10 mouse cellular contexts compared by ENCODE assay signal in the genomic region with DNA sequence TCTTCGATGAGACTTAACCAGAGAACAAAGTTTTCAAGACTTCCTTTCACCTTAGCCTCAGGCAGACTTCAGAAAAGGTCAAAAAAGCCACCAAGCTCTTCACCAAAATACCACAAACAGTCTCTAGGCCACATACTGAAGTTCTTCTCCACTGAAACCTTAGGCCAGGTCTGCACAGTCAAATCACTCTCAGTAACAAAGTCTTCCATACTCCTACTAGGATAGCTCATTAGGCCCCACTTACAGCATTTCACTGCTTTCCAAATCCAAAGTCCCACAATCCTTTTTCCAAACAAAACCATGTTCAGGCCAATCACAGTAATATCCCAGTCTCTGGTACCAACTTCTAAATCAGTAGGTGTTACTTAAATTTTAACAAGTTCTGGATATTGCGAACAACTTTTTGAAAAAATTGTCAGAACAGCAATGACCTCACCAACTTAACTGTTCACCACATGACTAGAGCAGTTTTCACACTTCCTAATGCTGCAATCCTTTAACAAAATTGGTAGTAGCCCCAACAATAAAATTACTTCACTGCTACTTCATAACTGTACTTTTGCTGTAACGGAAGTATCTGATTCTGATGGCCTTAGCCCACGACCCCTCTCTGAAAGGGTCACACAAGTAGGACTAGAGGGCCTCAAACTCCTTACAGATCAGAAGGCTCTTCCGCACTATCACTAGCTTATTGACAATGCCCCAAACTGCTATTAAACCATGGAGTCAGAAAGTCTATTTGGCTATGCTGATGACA. TPM values are rescaled to one million over a fixed set of nuclear protein-coding genes. Genes with fewer than 3 reads are reported as not detected.
A peak's percentile ranks its signal among the peaks of the same experiment; 100 is the strongest.
DNase-seq lines count a peak whose midpoint lies in the region; ATAC-seq and TF ChIP-seq lines count a peak whose summit lies in the region.
"Had no signal": no experiment of that assay in that cellular context is flagged by ENCODE, and none has a peak within 500 bp of the region (broad histone marks: within the 10 kb centered on the region; RNA-seq: fewer than 3 reads in every experiment).

No protein-coding gene starts in this region.

- no peak overlapping the region for H3K27ac ChIP-seq in heart, embryonic 10.5 days
- peak overlapping the region; percentile 27; the same call in 1 of the 2 replicates for H3K27ac ChIP-seq in ES-Bruce4 (ENCODE audit: insufficient read depth, low read length)
- H3K27ac ChIP-seq in hindbrain, embryonic 12.5 days, result no peak overlapping the region
- H3K27ac ChIP-seq in midbrain, embryonic 10.5 days (replicated peaks), result no peak overlapping the region

- TF ChIP-seq CTCF in ES-Bruce4 (IDR thresholded peaks at IDR 0.05; ENCODE audit: low read depth, low read length), result no peak

- 66% methylated on average over 5 of the region's 5 CpGs for WGBS in heart, embryonic 10.5 days
- 71% methylated on average over 5 of the region's 5 CpGs for WGBS in hindbrain, embryonic 12.5 days
- 78% methylated on average over 5 of the region's 5 CpGs for WGBS in midbrain, embryonic 10.5 days

- no peak for TF ChIP-seq POLR2A in ES-Bruce4 (IDR thresholded peaks at IDR 0.05; ENCODE audit: insufficient read depth, low read length)

- H3K9ac ChIP-seq in ES-Bruce4 (ENCODE audit: low read depth, poor library complexity, severe bottlenecking), result peak overlapping the region; percentile 84
- H3K9ac ChIP-seq in hindbrain, embryonic 12.5 days, result peak overlapping the region; percentile 95; the same call in 1 of the 2 replicates

- H3K4me1 ChIP-seq in heart, embryonic 10.5 days, result peaks cover 31% of the 10 kb centered on the region
- H3K4me1 ChIP-seq in ES-Bruce4 (ENCODE audit: control insufficient read depth, insufficient read depth, low read length), result peaks cover 1% of the 10 kb centered on the region
- peaks cover 57% of the 10 kb centered on the region for H3K4me1 ChIP-seq in hindbrain, embryonic 12.5 days
- peaks cover 57% of the 10 kb centered on the region for H3K4me1 ChIP-seq in midbrain, embryonic 10.5 days

- no peaks in the 10 kb centered on the region for H3K27me3 ChIP-seq in heart, embryonic 10.5 days (ENCODE audit: insufficient read depth, poor library complexity, severe bottlenecking)
- no peaks in the 10 kb centered on the region for H3K27me3 ChIP-seq in ES-Bruce4 (ENCODE audit: control insufficient read depth, insufficient read depth, low read length, poor library complexity, severe bottlenecking)
- no peaks in the 10 kb centered on the region for H3K27me3 ChIP-seq in hindbrain, embryonic 12.5 days
- H3K27me3 ChIP-seq in midbrain, embryonic 10.5 days (ENCODE audit: low read depth, poor library complexity, severe bottlenecking), result no peaks in the 10 kb centered on the region

- no peak for TF ChIP-seq EP300 in ES-Bruce4 (IDR thresholded peaks at IDR 0.05; ENCODE audit: insufficient read depth, low read depth, low read length)

- no peak for ATAC-seq in hindbrain, embryonic 12.5 days (ENCODE audit: low FRiP score)

- no peaks in the 10 kb centered on the region for H3K9me3 ChIP-seq in heart, embryonic 10.5 days
- no peaks in the 10 kb centered on the region for H3K9me3 ChIP-seq in ES-Bruce4 (replicated peaks; ENCODE audit: control insufficient read depth, insufficient read depth, low read length, poor library complexity, severe bottlenecking)
- no peaks in the 10 kb centered on the region for H3K9me3 ChIP-seq in hindbrain, embryonic 12.5 days (replicated peaks)
- no peaks in the 10 kb centered on the region for H3K9me3 ChIP-seq in midbrain, embryonic 10.5 days (replicated peaks)

- peak overlapping the region; percentile 99 for H3K4me3 ChIP-seq in heart, embryonic 10.5 days
- peak overlapping the region; percentile 63 for H3K4me3 ChIP-seq in ES-Bruce4 (ENCODE audit: low read depth, low read length)
- peak overlapping the region; percentile 75 for H3K4me3 ChIP-seq in hindbrain, embryonic 12.5 days
- H3K4me3 ChIP-seq in midbrain, embryonic 10.5 days, result peak overlapping the region; percentile 95

- H3K4me2 ChIP-seq in hindbrain, embryonic 12.5 days (replicated peaks), result peak overlapping the region; percentile 94

- peaks cover 70% of the 10 kb centered on the region for H3K36me3 ChIP-seq in heart, embryonic 10.5 days
- H3K36me3 ChIP-seq in ES-Bruce4 (ENCODE audit: control insufficient read depth, insufficient read depth, low read length, poor library complexity, severe bottlenecking), result peaks cover 72% of the 10 kb centered on the region
- H3K36me3 ChIP-seq in hindbrain, embryonic 12.5 days, result peaks cover 65% of the 10 kb centered on the region
- peaks cover 75% of the 10 kb centered on the region for H3K36me3 ChIP-seq in midbrain, embryonic 10.5 days

- no peak for DNase-seq in heart, embryonic 10.5 days (ENCODE audit: low spot score)
- no peak for DNase-seq in heart, postnatal 25 days (ENCODE audit: low spot score)
- DNase-seq in midbrain, embryonic 10.5 days (ENCODE audit: low spot score), result no peak
- no peak for DNase-seq in testis, postnatal 10 days (ENCODE audit: low spot score)
- no peak for DNase-seq in cerebellum, adult 18-20 months
- DNase-seq in right cerebral cortex, postnatal 10 days (ENCODE audit: low spot score in 2 of 2), result no peak
- DNase-seq: kidney, adult 2 months; retina, postnatal 1 day had no signal

- intact Hi-C loops in heart, postnatal 25 days (cut with DNase I), result no loop called here

RNA-seq across cellular contexts. Expression of gene Rps15a, which starts 2.3 kb away (rescaled TPM):
- 459 and 526 TPM in 2 replicates for polyA plus RNA-seq in heart, embryonic 10.5 days (2016; fragmentation: Nextera tagmentation; extraction: Ambion mirVana)
- 100 to 1,000 TPM; 523 to 525 TPM for total RNA-seq in heart, postnatal 25 days (2021)
- polyA plus RNA-seq in ES-Bruce4 (2011; ENCODE audit: insufficient read depth, insufficient read length, low read depth, missing spikeins), result 2,423 and 2,841 TPM in 2 replicates
- 399 and 511 TPM in 2 replicates for polyA plus RNA-seq in hindbrain, embryonic 12.5 days (2016; fragmentation: Nextera tagmentation; extraction: Ambion mirVana)
- 564 and 647 TPM in 2 replicates for polyA plus RNA-seq in midbrain, embryonic 10.5 days (2016; fragmentation: Nextera tagmentation; extraction: Ambion mirVana)

RNA-seq across cellular contexts. Expression of gene Arl6ip1, which starts 15.7 kb away (rescaled TPM):
- polyA plus RNA-seq in heart, embryonic 10.5 days (2016; fragmentation: Nextera tagmentation; extraction: Ambion mirVana), result 311 and 353 TPM in 2 replicates
- 10 to 100 TPM; 28.8 to 29.1 TPM for total RNA-seq in heart, postnatal 25 days (2021)
- 330 and 346 TPM in 2 replicates for polyA plus RNA-seq in ES-Bruce4 (2011; ENCODE audit: insufficient read depth, insufficient read length, low read depth, missing spikeins)
- 478 and 481 TPM in 2 replicates for polyA plus RNA-seq in hindbrain, embryonic 12.5 days (2016; fragmentation: Nextera tagmentation; extraction: Ambion mirVana)
- polyA plus RNA-seq in midbrain, embryonic 10.5 days (2016; fragmentation: Nextera tagmentation; extraction: Ambion mirVana), result 503 and 508 TPM in 2 replicates
